Mouse (Mus musculus) stomach, embryonic 14.5 days (tissue): Measurements from ENCODE around the gene Pcx. TPM values are rescaled to one million over a fixed set of nuclear protein-coding genes. Genes with fewer than 3 reads are reported as not detected.
A peak's percentile ranks its signal among the peaks of the same experiment; 100 is the strongest.

Experiments
- ATAC-seq: fragments of 200-750 bp; cut with Nextera tagmentation; 2 replicates; pipeline ENCODE4 v1.8.0; 2017; ENCODE audit warnings: low read depth, moderate TSS enrichment; ENCODE audit not compliant: insufficient number of reproducible peaks, insufficient read depth, low FRiP score
- H3K27ac ChIP-seq: fragments of 300-500 bp; sonication (generic); 2 replicates; pipeline ENCODE4 v1.5.1; 2014; ENCODE audit warnings: mild to moderate bottlenecking, low read length, moderate library complexity, mixed read lengths
- H3K27me3 ChIP-seq: fragments of 300-500 bp; sonication (generic); 2 replicates; pipeline ENCODE4 v1.6.1; 2014; ENCODE audit warnings: low read length, control low read depth, mixed read lengths; ENCODE audit not compliant: control insufficient read depth, insufficient read depth
- H3K36me3 ChIP-seq: fragments of 300-500 bp; sonication (generic); 2 replicates; pipeline ENCODE4 v1.6.1; 2014; ENCODE audit warnings: mild to moderate bottlenecking, control low read depth, low read length, moderate library complexity, mixed read lengths; ENCODE audit not compliant: control insufficient read depth, insufficient read depth
- H3K4me1 ChIP-seq: fragments of 300-500 bp; sonication (generic); 2 replicates; pipeline ENCODE4 v1.6.1; 2014; ENCODE audit warnings: low read length, control low read depth, mixed read lengths; ENCODE audit not compliant: control insufficient read depth, insufficient read depth
- H3K4me2 ChIP-seq: fragments of 300-500 bp; sonication (generic); replicated peaks from 2 replicates; pipeline ENCODE4 v1.6.1; 2014; ENCODE audit warnings: low read depth, low read length, control low read depth
- H3K4me3 ChIP-seq: fragments of 300-500 bp; sonication (generic); 2 replicates; pipeline ENCODE4 v1.5.1; 2014; ENCODE audit warnings: low read depth, low read length, control low read depth
- H3K9ac ChIP-seq: fragments of 300-500 bp; sonication (generic); replicated peaks from 2 replicates; pipeline ENCODE4 v1.6.1; 2014; ENCODE audit warnings: low read depth, mild to moderate bottlenecking, control low read depth, low read length, moderate library complexity, mixed read lengths
- H3K9me3 ChIP-seq: fragments of 300-500 bp; sonication (generic); 2 replicates; pipeline ENCODE4 v1.6.1; 2016; ENCODE audit warnings: low read depth, low read length, control low read depth; ENCODE audit not compliant: control insufficient read depth
- WGBS: fragments of 180-500 bp; shearing (Covaris S2); extraction: QIAGEN DNeasy Blood & Tissue Kit; methylation state at CpG from one replicate; pipeline ENCODE4 v1.1.7; 2014; 5-methylcytosine and 5-hydroxymethylcytosine counted together
- polyA plus RNA-seq: library from polyadenylated mRNA; unstranded; fragments of >200 nt; fragmentation: Nextera tagmentation; extraction: Ambion mirVana; gene quantifications from 2 replicates; pipeline ENCODE4 v1.2.1, GENCODE M21; 2014

The Pcx gene
- polyA plus RNA-seq, 1 experiment from 2014 or later, result 12.7 TPM

- no peaks in the 10 kb centered on the region for H3K9me3 ChIP-seq
- no peak overlapping the region for H3K4me2 ChIP-seq
- H3K27me3 ChIP-seq, result no peaks in the 10 kb centered on the region
- 91% methylated on average over 12 of the region's 12 CpGs for WGBS
- ATAC-seq, result no peak
- peaks cover 18% of the 10 kb centered on the region; the same call in 1 of the 2 replicates for H3K4me1 ChIP-seq
- H3K9ac ChIP-seq, result no peak overlapping the region
- H3K36me3 ChIP-seq, result peaks cover 10% of the 10 kb centered on the region
- no peak overlapping the region for H3K27ac ChIP-seq
- no peak overlapping the region for H3K4me3 ChIP-seq
These were observed 97.1 kb downstream of the Pcx start for GRCm38 (mm10) chr19:4607406-4607805.

DNA sequence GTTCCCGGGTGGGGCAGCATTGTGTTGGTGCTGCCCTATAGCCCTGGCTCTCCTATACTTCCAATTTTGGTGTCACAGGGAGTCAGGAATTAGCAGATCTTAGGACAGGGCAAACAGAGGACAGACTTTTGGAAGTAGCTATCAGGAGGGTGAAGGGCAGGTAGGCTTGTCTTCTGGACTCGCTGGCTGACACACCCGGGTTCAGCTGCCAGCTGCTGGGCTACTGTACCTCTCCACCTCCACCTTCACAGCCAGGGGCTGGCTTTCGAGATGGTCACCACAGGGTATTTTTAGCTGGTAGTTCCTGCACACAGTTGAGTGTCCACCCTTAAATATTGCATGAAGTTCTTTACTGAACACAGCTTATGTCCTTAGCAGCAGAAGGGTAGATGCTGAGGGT lies 98.2 kb downstream of the Pcx start:
- H3K36me3 ChIP-seq, result peaks cover 21% of the 10 kb centered on the region
- H3K27ac ChIP-seq, result no peak overlapping the region
- ATAC-seq, result no peak
- H3K9me3 ChIP-seq, result no peaks in the 10 kb centered on the region
- 89% methylated on average over 4 of the region's 4 CpGs for WGBS
- no peaks in the 10 kb centered on the region for H3K27me3 ChIP-seq
- H3K4me2 ChIP-seq, result no peak overlapping the region
- H3K9ac ChIP-seq, result no peak overlapping the region
- peaks cover 18% of the 10 kb centered on the region for H3K4me1 ChIP-seq
- no peak overlapping the region for H3K4me3 ChIP-seq

DNA sequence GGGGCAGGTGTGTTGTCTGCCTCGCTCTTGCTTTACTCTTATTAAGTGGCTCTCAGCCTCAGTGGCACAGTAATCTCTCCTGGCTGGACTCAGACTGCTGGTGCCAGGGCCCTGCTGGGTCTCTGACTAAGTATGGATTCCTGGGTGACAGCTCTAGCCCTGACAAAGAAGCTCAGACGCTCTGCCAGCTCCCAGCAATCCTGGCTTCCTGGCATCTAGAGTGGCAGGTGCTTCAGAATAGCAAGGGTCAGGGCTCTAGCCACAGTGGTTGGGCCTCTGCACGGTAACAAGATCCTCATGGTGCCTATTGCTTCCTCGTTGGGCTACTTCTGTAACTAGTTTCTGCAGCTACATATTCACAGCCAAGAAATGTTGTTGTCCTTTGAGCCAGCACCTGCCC lies 99.8 kb downstream of the Pcx start:
- no peak overlapping the region for H3K4me3 ChIP-seq
- H3K4me2 ChIP-seq, result no peak overlapping the region
- no peak for ATAC-seq
- peaks cover 25% of the 10 kb centered on the region for H3K36me3 ChIP-seq
- no peaks in the 10 kb centered on the region for H3K27me3 ChIP-seq
- H3K4me1 ChIP-seq, result peaks cover 4% of the 10 kb centered on the region
- H3K9ac ChIP-seq, result no peak overlapping the region
- no peaks in the 10 kb centered on the region for H3K9me3 ChIP-seq
- H3K27ac ChIP-seq, result no peak overlapping the region; the same call in 1 of the 2 replicates
- 62% methylated on average over 4 of the region's 4 CpGs for WGBS

DNA sequence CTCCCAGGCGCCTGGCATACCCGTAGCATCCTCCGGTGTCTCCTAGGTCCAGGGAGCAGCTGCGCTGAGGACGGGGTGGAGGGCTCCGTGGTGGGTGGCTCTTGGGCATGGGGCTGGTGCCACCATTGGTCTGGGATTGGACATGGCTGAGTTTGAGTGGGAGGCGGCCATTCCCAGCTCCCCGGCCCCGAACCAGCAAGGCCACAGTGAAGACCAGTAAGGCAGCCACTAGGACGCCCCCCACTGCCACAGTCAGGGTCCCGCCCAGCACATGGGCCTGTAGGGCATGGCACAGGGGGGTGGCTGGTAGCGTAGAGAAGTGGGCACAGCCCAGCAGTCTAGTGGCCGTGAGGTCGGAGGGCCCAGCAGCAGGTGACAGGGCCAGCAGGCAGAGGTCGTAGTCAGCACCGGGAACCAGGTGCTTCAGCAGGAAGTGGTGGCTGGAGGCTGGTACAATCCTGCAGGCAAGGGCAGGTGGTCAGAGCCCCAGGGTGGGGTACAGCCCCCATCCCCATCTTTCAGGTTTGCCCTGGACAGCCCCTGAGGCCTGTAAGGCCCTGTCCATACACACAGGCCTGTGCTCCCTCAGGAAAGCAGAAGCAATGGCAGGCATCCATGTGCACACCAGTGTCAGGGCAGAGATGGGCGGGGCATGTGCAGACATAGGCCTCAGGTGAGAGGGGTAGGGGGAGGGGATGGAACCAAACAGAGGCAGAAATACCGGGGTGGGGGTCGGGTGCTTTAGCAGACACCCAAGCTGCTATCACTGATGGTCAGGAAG lies 102.1 kb downstream of the Pcx start:
- Histone ChIP-seq H3K36me3 (peaks cover 25% of the 10 kb centered on the region), H3K27ac (no peak overlapping the region), H3K27me3 (no peaks in the 10 kb centered on the region), H3K9me3 (no peaks in the 10 kb centered on the region), H3K4me1 (peaks cover 8% of the 10 kb centered on the region), H3K4me3 (no peak overlapping the region), H3K4me2 (no peak overlapping the region), H3K9ac (no peak overlapping the region)
- WGBS, result 90% methylated on average over 19 of the region's 19 CpGs
- no peak for ATAC-seq

GRCm38 (mm10) chr19:4613464-4614304 lies 103.4 kb downstream of the Pcx start:
- Histone ChIP-seq H3K4me1 (peaks cover 8% of the 10 kb centered on the region), H3K4me3 (peak overlapping the region; percentile 81; the same call in 1 of the 2 replicates), H3K4me2 (peak overlapping the region; percentile 54; the same call in 1 of the 2 replicates), H3K27ac (no peak overlapping the region), H3K36me3 (peaks cover 25% of the 10 kb centered on the region), H3K27me3 (no peaks in the 10 kb centered on the region), H3K9ac (no peak overlapping the region), H3K9me3 (no peaks in the 10 kb centered on the region)
- WGBS, result 86% methylated on average over 33 of the region's 33 CpGs
- no peak for ATAC-seq

DNA sequence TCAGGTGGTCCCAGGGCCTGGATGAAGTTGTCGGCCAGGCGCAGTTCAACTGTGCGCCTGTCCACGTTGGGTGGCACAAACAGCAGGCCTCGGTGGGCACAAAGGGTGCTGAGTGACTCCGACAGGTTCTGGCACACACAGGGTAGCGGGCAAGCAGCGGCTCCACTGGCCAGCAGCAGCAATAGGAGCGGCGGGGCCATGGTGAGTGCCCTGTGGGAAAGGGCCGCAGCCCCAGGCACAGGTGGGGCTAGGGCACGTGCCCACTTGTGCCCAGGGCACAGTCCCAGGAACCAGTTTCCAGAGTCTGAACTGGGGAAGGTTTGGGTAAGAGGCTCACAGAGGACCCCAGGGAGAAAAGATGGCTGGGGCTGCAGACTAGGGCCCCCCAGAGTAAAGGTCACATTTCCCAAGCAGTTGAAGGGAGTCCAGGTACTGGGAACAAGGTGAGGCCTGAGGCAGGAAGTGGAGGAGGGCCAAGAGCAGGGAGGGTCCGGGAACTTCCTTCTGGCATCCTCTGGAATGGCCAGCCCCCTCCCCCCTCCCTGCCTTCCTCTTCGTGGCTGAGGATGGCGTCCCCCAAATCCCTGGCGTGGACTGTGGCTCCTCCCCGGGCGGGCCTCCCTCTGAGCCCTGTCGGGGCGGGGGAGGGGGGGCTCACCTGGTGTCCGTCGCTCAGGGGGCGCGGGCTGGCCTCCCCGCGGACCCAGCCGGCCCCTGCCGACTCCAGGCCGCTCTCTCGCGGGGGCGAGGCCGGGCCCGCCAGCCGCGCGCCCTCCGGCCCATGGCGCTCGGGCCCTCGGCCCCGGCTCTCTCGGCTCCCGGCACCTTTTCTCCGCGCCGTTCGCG lies 104.3 kb downstream of the Pcx start:
- Histone ChIP-seq H3K4me3 (peak overlapping the region; percentile 81), H3K4me2 (peak overlapping the region; percentile 54), H3K4me1 (peaks cover 8% of the 10 kb centered on the region), H3K9ac (peak overlapping the region; percentile 88), H3K27me3 (no peaks in the 10 kb centered on the region), H3K9me3 (no peaks in the 10 kb centered on the region), H3K27ac (peak overlapping the region; percentile 83), H3K36me3 (peaks cover 25% of the 10 kb centered on the region)
- WGBS, result 18% methylated on average over 49 of the region's 49 CpGs
- ATAC-seq, result no peak

- no peaks in the 10 kb centered on the region for H3K27me3 ChIP-seq
- peak within 1 kb of the TSS; percentile 81 for H3K4me3 ChIP-seq
- peaks cover 25% of the 10 kb centered on the region for H3K36me3 ChIP-seq
- H3K9ac ChIP-seq, result peak within 1 kb of the TSS; percentile 88
- ATAC-seq, result peak; percentile 94
- H3K27ac ChIP-seq, result peak within 1 kb of the TSS; percentile 83
- H3K4me1 ChIP-seq, result peaks cover 8% of the 10 kb centered on the region
- under 1% methylated on average over 72 of the region's 87 CpGs for WGBS
- peak within 1 kb of the TSS; percentile 54 for H3K4me2 ChIP-seq
- H3K9me3 ChIP-seq, result no peaks in the 10 kb centered on the region
These were observed 105.2 kb downstream of the Pcx start, which contains the start of gene Lrfn4 for GRCm38 (mm10) chr19:4615151-4616093. TSS of gene Lrfn4 (minus strand) at chr19:4615667.
